Mouse (Mus musculus) kidney, embryonic 16.5 days (tissue): ENCODE measurements around the gene Gng12. TPM values are rescaled to one million over a fixed set of nuclear protein-coding genes. Genes with fewer than 3 reads are reported as not detected.

Experiments used
- ATAC-seq: fragments of 200-750 bp; cut with Nextera tagmentation; 2 replicates; pipeline ENCODE4 v1.8.0; 2017; ENCODE audit warnings: moderate TSS enrichment; ENCODE audit not compliant: low FRiP score, low TSS enrichment
- H3K27ac ChIP-seq: fragments of 300-500 bp; sonication (generic); 2 replicates; pipeline ENCODE4 v1.5.1; 2014; ENCODE audit warnings: low read length
- H3K27me3 ChIP-seq: fragments of 300-500 bp; sonication (generic); 2 replicates; pipeline ENCODE4 v1.6.1; 2014; ENCODE audit warnings: low read length, control low read depth, mixed read lengths; ENCODE audit not compliant: insufficient read depth
- H3K36me3 ChIP-seq: fragments of 300-500 bp; sonication (generic); 2 replicates; pipeline ENCODE4 v1.6.1; 2014; ENCODE audit warnings: low read length, control low read depth, mixed read lengths; ENCODE audit not compliant: insufficient read depth
- H3K4me1 ChIP-seq: fragments of 300-500 bp; sonication (generic); 2 replicates; pipeline ENCODE4 v1.6.1; 2014; ENCODE audit warnings: low read length, control low read depth, mixed read lengths; ENCODE audit not compliant: insufficient read depth
- H3K4me2 ChIP-seq: fragments of 300-500 bp; sonication (generic); replicated peaks from 2 replicates; pipeline ENCODE4 v1.6.1; 2014; ENCODE audit warnings: low read depth, low read length
- H3K4me3 ChIP-seq: fragments of 300-500 bp; sonication (generic); 2 replicates; pipeline ENCODE4 v1.5.1; 2014; ENCODE audit warnings: mild to moderate bottlenecking, low read length
- H3K9ac ChIP-seq: fragments of 300-500 bp; sonication (generic); replicated peaks from 2 replicates; pipeline ENCODE4 v1.6.1; 2014; ENCODE audit warnings: low read length
- H3K9me3 ChIP-seq: fragments of 300-500 bp; sonication (generic); 2 replicates; pipeline ENCODE4 v1.6.1; 2016; ENCODE audit warnings: low read length, control low read depth
- WGBS: fragments of 180-500 bp; shearing (Covaris S2); extraction: QIAGEN DNeasy Blood & Tissue Kit; methylation state at CpG from one replicate; pipeline ENCODE4 v1.1.7; 2014; 5-methylcytosine and 5-hydroxymethylcytosine counted together
- polyA plus RNA-seq: library from polyadenylated mRNA; unstranded; fragments of >200 nt; fragmentation: Nextera tagmentation; extraction: Ambion mirVana; gene quantifications from 2 replicates; pipeline ENCODE4 v1.2.1, GENCODE M21; 2015

The Gng12 gene
- polyA plus RNA-seq, 1 experiment from 2014 or later = 111 TPM

DNA sequence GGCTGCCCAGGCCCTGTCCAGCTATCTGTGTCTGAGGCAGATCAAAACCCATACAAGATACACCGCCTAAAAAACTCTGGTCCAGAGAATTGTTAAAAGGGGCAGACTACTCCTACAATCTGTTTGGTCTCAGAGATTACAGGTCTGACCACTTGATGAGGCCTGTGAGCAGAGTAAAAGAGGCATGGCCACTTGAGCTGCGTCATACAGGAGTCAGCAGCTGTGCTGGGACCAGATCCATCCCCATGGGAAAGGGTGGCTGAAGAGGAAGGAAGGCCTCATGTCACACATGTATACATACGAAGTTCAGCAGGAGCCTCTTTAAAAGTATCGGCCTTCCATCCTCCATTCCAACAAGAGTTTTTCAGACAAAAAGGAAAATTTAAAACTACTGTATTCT lies 69.0 kb downstream of the Gng12 start:
- ATAC-seq = no peak
- H3K4me3 ChIP-seq = no peak overlapping the region

DNA sequence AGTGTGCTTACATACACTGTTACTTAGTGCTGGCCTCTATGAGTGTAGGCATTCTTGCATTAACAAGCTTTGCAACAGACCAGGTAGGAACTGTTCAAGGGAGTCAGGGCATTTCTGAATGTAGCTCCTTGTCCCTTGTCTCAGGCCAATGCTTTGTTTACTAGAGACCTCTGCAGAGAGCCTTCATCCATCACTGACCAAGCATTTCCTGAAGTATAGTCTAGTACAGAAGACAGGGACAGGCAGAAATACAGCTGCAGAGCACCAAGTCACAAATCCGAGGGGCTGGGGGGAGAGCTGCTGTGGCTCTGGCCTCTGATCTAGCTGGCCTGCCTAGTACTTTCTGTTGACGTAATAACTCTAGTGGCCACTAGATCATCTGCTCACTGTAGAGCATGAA lies 71.6 kb downstream of the Gng12 start:
- no peak overlapping the region for H3K9ac ChIP-seq

More for the DNA sequence above, 69.0 kb downstream of the Gng12 start:
- Histone ChIP-seq H3K9ac (no peak overlapping the region), H3K4me2 (no peak overlapping the region), H3K27ac (no peak overlapping the region), H3K27me3 (no peaks in the 10 kb centered on the region), H3K9me3 (no peaks in the 10 kb centered on the region), H3K4me1 (peaks cover 24% of the 10 kb centered on the region), H3K36me3 (no peaks in the 10 kb centered on the region)
- 70% methylated on average over 4 of the region's 4 CpGs for WGBS

DNA sequence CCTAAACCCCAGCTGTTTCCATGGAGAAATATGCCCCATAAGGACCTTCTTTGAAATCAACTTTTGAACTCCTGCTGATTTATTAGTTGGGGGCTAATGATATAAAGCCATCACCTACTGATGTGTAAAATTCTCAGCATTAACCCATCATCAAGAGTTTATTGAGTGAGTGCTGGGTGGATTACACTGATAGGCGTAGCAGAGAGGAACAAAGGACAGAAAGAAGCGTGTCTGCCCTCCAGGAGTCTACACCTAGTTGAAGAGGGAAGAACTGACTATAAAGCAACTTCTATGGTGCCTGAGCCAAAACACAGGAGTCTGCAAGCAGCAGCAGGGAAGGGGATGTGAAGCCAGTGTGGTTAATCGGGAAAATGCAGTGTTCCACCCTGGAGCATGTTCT lies 73.2 kb downstream of the Gng12 start:
- no peak overlapping the region for H3K27ac ChIP-seq
- no peak for ATAC-seq

More for the DNA sequence above, 71.6 kb downstream of the Gng12 start:
- ATAC-seq = peak; percentile 89
- Histone ChIP-seq H3K36me3 (no peaks in the 10 kb centered on the region), H3K4me3 (no peak overlapping the region), H3K4me2 (no peak overlapping the region), H3K27me3 (no peaks in the 10 kb centered on the region), H3K4me1 (peaks cover 27% of the 10 kb centered on the region), H3K27ac (peak overlapping the region; percentile 67), H3K9me3 (no peaks in the 10 kb centered on the region)
- WGBS = 20% methylated on average over 2 of the region's 2 CpGs

DNA sequence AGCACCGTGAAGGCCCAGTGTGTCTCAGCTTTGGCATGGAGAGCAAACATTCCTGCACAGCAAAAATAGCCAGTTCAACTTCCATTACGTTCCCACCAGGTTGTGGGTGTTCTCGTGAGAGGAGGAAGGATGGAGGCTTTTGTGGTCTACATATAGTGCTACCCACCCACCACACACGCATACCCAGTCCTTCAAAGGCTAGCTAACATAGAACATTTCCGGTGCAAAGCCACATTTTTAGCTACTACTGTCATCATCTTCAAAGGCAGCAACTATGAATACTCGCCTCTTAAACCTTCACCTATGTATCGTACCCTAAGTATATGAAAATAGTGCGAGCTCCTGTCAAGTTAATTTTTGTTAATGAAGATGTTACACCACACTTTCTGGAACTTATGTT lies 76.1 kb downstream of the Gng12 start:
- Histone ChIP-seq H3K9ac (no peak overlapping the region), H3K27ac (no peak overlapping the region), H3K27me3 (no peaks in the 10 kb centered on the region), H3K4me3 (no peak overlapping the region), H3K4me1 (peaks cover 22% of the 10 kb centered on the region), H3K9me3 (no peaks in the 10 kb centered on the region), H3K36me3 (no peaks in the 10 kb centered on the region), H3K4me2 (no peak overlapping the region)
- no peak for ATAC-seq
- 81% methylated on average over 8 of the region's 8 CpGs for WGBS

More for the DNA sequence above, 73.2 kb downstream of the Gng12 start:
- Histone ChIP-seq H3K9ac (no peak overlapping the region), H3K4me3 (no peak overlapping the region), H3K4me1 (peaks cover 33% of the 10 kb centered on the region), H3K4me2 (no peak overlapping the region), H3K27me3 (no peaks in the 10 kb centered on the region), H3K36me3 (no peaks in the 10 kb centered on the region), H3K9me3 (no peaks in the 10 kb centered on the region)
- 59% methylated on average over 3 of the region's 3 CpGs for WGBS

DNA sequence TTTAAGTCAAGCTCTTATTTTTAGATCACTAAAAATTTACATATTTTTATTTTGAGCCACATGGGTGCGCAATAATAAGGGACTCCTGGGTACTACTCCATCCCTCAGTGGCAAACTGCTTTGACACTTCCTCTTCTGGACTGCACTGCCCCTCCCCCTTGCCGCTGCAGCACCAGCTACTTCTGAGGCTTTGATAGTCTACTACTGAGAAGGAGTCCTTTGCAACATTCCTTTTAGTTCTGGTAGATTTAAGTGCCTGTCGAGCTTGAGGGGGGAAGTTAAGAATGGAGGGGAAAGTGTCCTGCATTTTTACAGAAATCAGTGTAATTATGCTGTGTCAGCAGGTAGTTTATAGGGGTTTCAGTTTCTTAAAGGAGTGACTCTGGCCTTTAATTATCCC lies 77.0 kb downstream of the Gng12 start:
- no peak overlapping the region for H3K9ac ChIP-seq
- no peaks in the 10 kb centered on the region for H3K27me3 ChIP-seq
- ATAC-seq = peak; percentile 75; the same call in 1 of the 2 replicates
- peaks cover 13% of the 10 kb centered on the region for H3K4me1 ChIP-seq
- H3K9me3 ChIP-seq = no peaks in the 10 kb centered on the region
- no peak overlapping the region for H3K27ac ChIP-seq
- no peak overlapping the region for H3K4me2 ChIP-seq
- no peak overlapping the region for H3K4me3 ChIP-seq
- no peaks in the 10 kb centered on the region for H3K36me3 ChIP-seq
- WGBS = 15% methylated on average over 3 of the region's 3 CpGs

DNA sequence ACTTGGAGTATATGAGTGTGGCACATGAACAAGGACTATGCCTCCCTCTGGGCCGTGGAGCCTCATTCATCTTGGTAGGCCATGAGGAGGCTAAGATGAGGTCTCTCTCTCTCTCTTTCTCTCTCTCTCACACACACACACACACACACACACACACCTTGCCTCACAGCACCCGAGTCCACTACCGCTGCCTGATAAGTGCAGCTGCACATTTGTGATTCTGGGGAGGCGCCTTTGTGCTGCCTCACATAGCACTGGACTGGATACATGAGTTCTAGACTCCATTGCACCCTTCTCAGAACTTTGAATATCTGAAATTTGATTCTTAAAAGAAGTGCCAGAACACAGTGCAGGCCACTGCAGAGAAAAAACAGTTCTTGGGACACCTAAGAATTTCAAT lies 79.3 kb downstream of the Gng12 start:
- 82% methylated on average over 4 of the region's 4 CpGs for WGBS
- Histone ChIP-seq H3K4me3 (no peak overlapping the region), H3K9ac (no peak overlapping the region), H3K36me3 (no peaks in the 10 kb centered on the region), H3K9me3 (no peaks in the 10 kb centered on the region), H3K27me3 (no peaks in the 10 kb centered on the region), H3K4me2 (no peak overlapping the region), H3K27ac (no peak overlapping the region), H3K4me1 (peaks cover 9% of the 10 kb centered on the region; the same call in 1 of the 2 replicates)
- no peak for ATAC-seq

DNA sequence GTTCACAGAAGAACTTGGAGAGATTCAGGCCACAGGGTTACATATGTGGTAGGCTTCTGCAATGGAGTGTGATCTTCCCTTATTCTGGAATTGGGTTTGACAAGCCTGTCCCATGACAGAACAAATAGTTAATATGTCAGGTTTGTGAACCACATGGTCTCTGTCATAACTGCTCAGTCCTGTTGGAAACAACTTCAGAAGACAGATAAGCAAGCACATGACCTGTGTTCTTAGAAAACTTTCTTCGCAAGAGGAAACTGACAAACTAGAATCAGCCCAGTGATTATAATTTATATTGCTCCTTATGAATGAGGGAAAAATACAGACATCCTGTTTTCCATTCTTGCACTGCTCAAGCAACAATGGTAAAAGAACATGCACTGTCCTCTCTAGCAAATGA lies 83.0 kb downstream of the Gng12 start:
- no peak for ATAC-seq
- Histone ChIP-seq H3K9me3 (no peaks in the 10 kb centered on the region), H3K4me2 (no peak overlapping the region), H3K9ac (no peak overlapping the region), H3K4me3 (no peak overlapping the region), H3K27ac (no peak overlapping the region), H3K36me3 (no peaks in the 10 kb centered on the region), H3K27me3 (no peaks in the 10 kb centered on the region), H3K4me1 (no peaks in the 10 kb centered on the region)
- 64% methylated on average over 1 of the region's 1 CpGs for WGBS

DNA sequence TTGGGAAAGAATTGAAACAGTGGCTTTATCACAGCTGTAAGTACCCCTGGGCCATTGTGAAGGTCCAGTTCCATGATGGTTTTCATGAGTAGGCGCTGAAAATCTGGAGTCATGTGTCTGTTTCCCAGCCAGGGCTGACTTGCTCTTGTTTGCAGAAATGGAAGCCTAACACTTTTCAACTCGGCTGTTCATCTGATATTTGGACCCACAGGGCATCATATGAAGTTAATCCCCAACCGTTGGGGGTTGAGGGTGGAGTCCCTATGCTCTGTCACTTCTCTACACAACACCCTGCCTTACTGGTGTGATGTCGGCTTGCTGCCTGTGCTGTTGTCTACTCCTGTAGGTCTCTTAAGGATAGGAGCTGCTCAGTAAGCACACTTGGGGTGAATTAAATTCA lies 83.8 kb downstream of the Gng12 start:
- Histone ChIP-seq H3K36me3 (no peaks in the 10 kb centered on the region), H3K9ac (no peak overlapping the region)
- WGBS = 87% methylated on average over 4 of the region's 4 CpGs

DNA sequence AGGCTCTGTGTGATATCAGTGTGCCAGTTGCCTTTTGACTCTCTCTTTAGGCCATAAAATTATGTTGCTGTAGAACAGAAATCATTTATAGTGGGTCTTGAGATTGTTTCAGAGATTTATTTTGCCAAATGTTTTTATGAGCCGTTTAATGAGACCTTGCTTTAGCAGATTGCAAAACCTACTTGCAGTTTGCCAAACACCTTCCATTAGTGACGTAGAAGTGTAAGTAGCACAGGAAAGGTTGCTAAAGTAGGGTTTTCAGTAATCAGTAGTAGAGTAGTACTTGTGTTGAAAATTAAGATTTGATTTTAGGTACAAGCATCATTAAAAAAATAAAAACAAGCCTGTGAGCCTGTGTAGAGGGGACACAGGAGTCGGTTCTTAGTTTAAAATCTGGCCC lies 85.2 kb downstream of the Gng12 start:
- Histone ChIP-seq H3K36me3 (no peaks in the 10 kb centered on the region), H3K4me2 (no peak overlapping the region), H3K9me3 (no peaks in the 10 kb centered on the region), H3K4me3 (no peak overlapping the region), H3K27ac (no peak overlapping the region), H3K9ac (no peak overlapping the region), H3K4me1 (no peaks in the 10 kb centered on the region), H3K27me3 (no peaks in the 10 kb centered on the region)
- 77% methylated on average over 3 of the region's 3 CpGs for WGBS
- ATAC-seq = no peak

More for the DNA sequence above, 83.8 kb downstream of the Gng12 start:
- no peak for ATAC-seq
- Histone ChIP-seq H3K4me3 (no peak overlapping the region), H3K9me3 (no peaks in the 10 kb centered on the region), H3K27ac (no peak overlapping the region), H3K4me2 (no peak overlapping the region), H3K27me3 (no peaks in the 10 kb centered on the region), H3K4me1 (no peaks in the 10 kb centered on the region)

DNA sequence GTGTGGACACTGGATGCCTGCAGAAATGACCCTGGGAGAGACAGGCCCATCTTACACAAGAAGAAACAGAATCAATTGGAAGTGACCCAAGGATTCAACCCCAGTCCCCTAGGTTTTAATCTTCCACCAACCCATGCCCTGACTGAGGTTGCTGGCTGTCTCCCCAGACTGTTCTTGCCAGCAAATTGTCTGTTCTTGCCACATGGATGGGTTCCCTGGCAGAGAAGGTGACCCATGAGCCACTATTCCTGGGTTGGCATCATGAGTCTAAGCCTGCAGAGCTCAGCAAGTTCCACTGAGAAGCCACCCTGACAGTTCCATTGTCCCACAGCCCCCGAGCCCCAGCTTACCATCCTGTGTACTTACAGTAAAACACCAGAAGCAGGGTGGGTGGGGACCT lies 85.7 kb downstream of the Gng12 start:
- no peak for ATAC-seq
- H3K9me3 ChIP-seq = no peaks in the 10 kb centered on the region
- no peaks in the 10 kb centered on the region for H3K27me3 ChIP-seq
- no peaks in the 10 kb centered on the region for H3K36me3 ChIP-seq
- 86% methylated on average over 1 of the region's 1 CpGs for WGBS
- H3K9ac ChIP-seq = no peak overlapping the region
- H3K4me3 ChIP-seq = no peak overlapping the region
- no peaks in the 10 kb centered on the region for H3K4me1 ChIP-seq
- H3K27ac ChIP-seq = no peak overlapping the region
- H3K4me2 ChIP-seq = no peak overlapping the region
